Mouse (Mus musculus) erythroblast, embryonic 14.5 days (primary cell): ENCODE data around the gene Creb3l4.

Experiments
- GATA1 ChIP-seq: IDR thresholded peaks from 2 replicates; pipeline ENCODE4 v1.6.1; 2012; ENCODE audit warnings: low read length, inconsistent platforms, mixed read lengths
- TAL1 ChIP-seq: IDR thresholded peaks from 3 replicates; pipeline ENCODE4 v1.6.1; 2012; ENCODE audit warnings: low read length, inconsistent platforms, mixed read lengths

GRCm38 (mm10) chr3:90231075-90231474 lies 12.2 kb downstream of the Creb3l4 start:
- TF ChIP-seq GATA1 (no peak), TAL1 (no peak)
